Comparison of ENCODE assay signal across 7 mouse cellular contexts in the genomic region with DNA sequence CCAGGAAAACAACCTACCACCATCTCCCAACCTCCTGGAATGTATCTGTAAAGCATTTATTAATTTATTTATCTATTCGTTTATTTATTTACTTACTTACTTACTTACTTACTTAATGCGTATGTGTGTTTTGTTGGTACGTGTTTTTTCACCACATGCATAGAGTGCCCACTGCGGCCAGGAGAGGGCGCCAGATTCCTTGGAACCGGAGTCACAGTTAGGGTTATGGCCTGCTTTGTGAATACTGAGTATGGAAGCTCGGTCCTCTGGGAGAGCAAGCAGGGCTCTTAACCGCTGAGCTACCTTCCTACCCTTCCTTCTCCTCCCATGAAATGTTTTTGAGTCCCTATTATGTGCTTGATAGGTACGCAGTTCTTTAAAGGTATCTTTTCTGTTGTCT. TPM values are rescaled to one million over a fixed set of nuclear protein-coding genes. Genes with fewer than 3 reads are reported as not detected.
DNase-seq lines count a peak whose midpoint lies in the region; TF ChIP-seq lines count a peak whose summit lies in the region.

No protein-coding gene starts in this region.

- DNase-seq in CD4-positive helper T cell, adult 2 months (ENCODE audit: low read depth, low spot score) = peak; percentile 15
- peak; percentile 55 for DNase-seq in MEL (ENCODE audit: low read depth, low spot score)
- DNase-seq in cerebellum, adult 9-10 months = peak; percentile 58
- peak; percentile 59 for DNase-seq in gastrocnemius, postnatal 14 days
- DNase-seq in layer of hippocampus, adult 11-12 months (ENCODE audit: low spot score) = peak; percentile 69
- peak; percentile 90 for DNase-seq in lung, postnatal 14 days
- peak in 1 of 2 experiments; percentile 9 for DNase-seq in spleen, adult 2 months (ENCODE audit: low read depth in 1 of 2, low spot score in 2 of 2)

- H3K4me1 ChIP-seq in MEL (ENCODE audit: control insufficient read depth in 1 of 2, insufficient read depth in 2 of 2, low read length in 2 of 2) = no peaks in the 10 kb centered on the region
- H3K4me1 ChIP-seq in spleen, adult 2 months (ENCODE audit: control insufficient read depth, insufficient read depth, insufficient read length) = no peaks in the 10 kb centered on the region

- WGBS in spleen, adult 2 months = 38% methylated on average over 9 of the region's 9 CpGs

- intact Hi-C loops in gastrocnemius, postnatal 14 days (cut with DNase I; ENCODE audit: low total_unique reads) = loop anchor here (10.0 kb wide), 1 partner anchor 244 kb away; no protein-coding TSS in a partner anchor

- H3K79me2 ChIP-seq in MEL (ENCODE audit: control insufficient read depth, insufficient read depth, low read length, poor library complexity) = no peaks in the 10 kb centered on the region

- no peaks in the 10 kb centered on the region for H3K36me3 ChIP-seq in MEL (ENCODE audit: control insufficient read depth in 1 of 2, insufficient read depth in 2 of 2, low read length in 2 of 2)
- no peaks in the 10 kb centered on the region for H3K36me3 ChIP-seq in spleen, adult 2 months (ENCODE audit: control insufficient read depth, insufficient read depth, low read length)

- TF ChIP-seq RAD21 in MEL (IDR thresholded peaks at IDR 0.05; ENCODE audit: low read depth, low read length) = peak; percentile 64

- H3K4me3 ChIP-seq in MEL (ENCODE audit: control insufficient read depth in 1 of 2, insufficient read depth in 1 of 2, low read depth in 2 of 2, low read length in 2 of 2) = no peak overlapping the region
- H3K4me3 ChIP-seq in spleen, adult 2 months (ENCODE audit: extremely low read depth, insufficient read depth, insufficient read length) = no peak overlapping the region

- no peak overlapping the region for H3K9ac ChIP-seq in MEL (ENCODE audit: control insufficient read depth, low read depth, low read length, poor library complexity, severe bottlenecking)

- no peak for TF ChIP-seq POLR2A in MEL (IDR thresholded peaks at IDR 0.05; ENCODE audit: control insufficient read depth in 1 of 2, insufficient read depth in 1 of 2, low read depth in 1 of 2, low read length in 2 of 2, poor library complexity in 1 of 2)
- TF ChIP-seq POLR2A in spleen, adult 2 months (IDR thresholded peaks at IDR 0.05; ENCODE audit: low read depth, low read length) = no peak

- TF ChIP-seq EP300 in MEL (IDR thresholded peaks at IDR 0.05; ENCODE audit: low read depth in 1 of 2, low read length in 2 of 2) = no peak

- no peak overlapping the region for H3K27ac ChIP-seq in MEL (ENCODE audit: control insufficient read depth, low read depth, low read length)
- no peak overlapping the region for H3K27ac ChIP-seq in spleen, adult 2 months (ENCODE audit: insufficient read depth, low read length)

- TF ChIP-seq CTCF in MEL (IDR thresholded peaks at IDR 0.05 in 2 of 3, conservative IDR thresholded peaks at IDR 0.05 in 1 of 3; ENCODE audit: control insufficient read depth in 1 of 3, insufficient read depth in 1 of 3, low read depth in 2 of 3, low read length in 3 of 3, poor library complexity in 1 of 3, severe bottlenecking in 1 of 3) = peak; percentile 59 to 85 (median 74)
- TF ChIP-seq CTCF in spleen, adult 2 months (IDR thresholded peaks at IDR 0.05; ENCODE audit: extremely low read depth, insufficient read depth, insufficient read length, insufficient replicate concordance) = peak; percentile 24; the same call in 1 of the 2 replicates

- no peaks in the 10 kb centered on the region for H3K27me3 ChIP-seq in MEL (ENCODE audit: control insufficient read depth in 1 of 2, insufficient read depth in 2 of 2, low read length in 2 of 2)
- H3K27me3 ChIP-seq in spleen, adult 2 months (ENCODE audit: control insufficient read depth, insufficient read depth, low read length) = no peaks in the 10 kb centered on the region

- no peaks in the 10 kb centered on the region for H3K9me3 ChIP-seq in MEL (replicated peaks; ENCODE audit: insufficient read depth, low read length)

TF ChIP-seq in MEL, 35 proteins besides CTCF, POLR2A, EP300 and RAD21:
- TF ChIP-seq USF2 (IDR thresholded peaks at IDR 0.05; ENCODE audit: borderline replicate concordance in 1 of 2, insufficient read depth in 1 of 2, low read depth in 1 of 2, low read length in 2 of 2) (no peak), MYB (IDR thresholded peaks at IDR 0.05; ENCODE audit: low read depth, low read length) (no peak), SMC3 (IDR thresholded peaks at IDR 0.05; ENCODE audit: low read depth, low read length) (peak; percentile 64), TBP (IDR thresholded peaks at IDR 0.05; ENCODE audit: low read depth, low read length) (no peak), ETS1 (IDR thresholded peaks at IDR 0.05; ENCODE audit: low read depth, low read length) (no peak), USF1 (IDR thresholded peaks at IDR 0.05; ENCODE audit: low read depth, low read length) (no peak), ZC3H11A (IDR thresholded peaks at IDR 0.05; ENCODE audit: low read depth, low read length) (peak; percentile 50), BHLHE40 (IDR thresholded peaks at IDR 0.05; ENCODE audit: borderline replicate concordance, low read depth, low read length) (no peak), MEF2A (IDR thresholded peaks at IDR 0.05; ENCODE audit: extremely low read depth, insufficient replicate concordance, low read depth, low read length, poor library complexity, severe bottlenecking) (no peak), MAFK (IDR thresholded peaks at IDR 0.05; ENCODE audit: borderline replicate concordance, low read depth, low read length) (no peak)
TF ChIP-seq in MEL: peak in this region for 2.

RNA-seq across cellular contexts. Expression of gene Dnah3, which starts 3.3 kb away (rescaled TPM):
- total RNA-seq in MEL (2012; rRNA removed) = not detected in 2 replicates
- polyA plus RNA-seq in MEL (2012; ENCODE audit: insufficient read depth in 1 of 2, insufficient read length in 2 of 2, low read depth in 1 of 2, low replicate concordance in 2 of 2, missing spikeins in 1 of 2) = not detected
- total RNA-seq in gastrocnemius, postnatal 14 days (2021) = not detected
- polyA plus RNA-seq in spleen, adult 2 months (2012; rRNA removed) = not detected in 2 replicates

RNA-seq across cellular contexts. Expression of gene Tmem159, which starts 3.8 kb away (rescaled TPM):
- total RNA-seq in MEL (2012; rRNA removed) = not detected in 2 replicates
- not detected for polyA plus RNA-seq in MEL (2012; ENCODE audit: insufficient read depth in 1 of 2, insufficient read length in 2 of 2, low read depth in 1 of 2, low replicate concordance in 2 of 2, missing spikeins in 1 of 2)
- total RNA-seq in gastrocnemius, postnatal 14 days (2021) = 1 to 10 TPM; 8.1 to 8.2 TPM
- 5.7 TPM in 2 replicates for polyA plus RNA-seq in spleen, adult 2 months (2012; rRNA removed)

RNA-seq across cellular contexts. Expression of gene Zp2, which starts 46.7 kb away (rescaled TPM):
- not detected in 2 replicates for total RNA-seq in MEL (2012; rRNA removed)
- polyA plus RNA-seq in MEL (2012; ENCODE audit: insufficient read depth in 1 of 2, insufficient read length in 2 of 2, low read depth in 1 of 2, low replicate concordance in 2 of 2, missing spikeins in 1 of 2) = not detected
- total RNA-seq in gastrocnemius, postnatal 14 days (2021) = under 1 TPM; 0.51 to 0.84 TPM
- polyA plus RNA-seq in spleen, adult 2 months (2012; rRNA removed) = not detected in 2 replicates
